Mouse (Mus musculus) liver, embryonic 13.5 days (tissue): ENCODE results near the gene Gpbp1. TPM values are rescaled to one million over a fixed set of nuclear protein-coding genes. Genes with fewer than 3 reads are reported as not detected.

Source experiments
- ATAC-seq: fragments of 200-750 bp; cut with Nextera tagmentation; 2 replicates; pipeline ENCODE4 v1.8.0; 2017; ENCODE audit warnings: low read depth, mild to moderate bottlenecking, moderate number of reproducible peaks, moderate library complexity
- DNase-seq: peaks from one replicate; pipeline ENCODE4 v3.0.0; 2022
- H3K27ac ChIP-seq: fragments of 300-500 bp; sonication (generic); 2 replicates; pipeline ENCODE4 v1.5.1; 2015; ENCODE audit warnings: moderate library complexity, mild to moderate bottlenecking, inconsistent platforms
- H3K27me3 ChIP-seq: fragments of 300-500 bp; sonication (generic); 2 replicates; pipeline ENCODE4 v1.6.1; 2015; ENCODE audit warnings: mild to moderate bottlenecking, inconsistent platforms
- H3K36me3 ChIP-seq: fragments of 300-500 bp; sonication (generic); 2 replicates; pipeline ENCODE4 v1.6.1; 2015; ENCODE audit warnings: mild to moderate bottlenecking, inconsistent platforms
- H3K4me1 ChIP-seq: fragments of 300-500 bp; sonication (generic); replicated peaks from 2 replicates; pipeline ENCODE4 v1.6.1; 2015; ENCODE audit warnings: inconsistent platforms
- H3K4me2 ChIP-seq: fragments of 300-500 bp; sonication (generic); 2 replicates; pipeline ENCODE4 v1.6.1; 2015; ENCODE audit warnings: inconsistent platforms, mild to moderate bottlenecking, moderate library complexity
- H3K4me3 ChIP-seq: fragments of 300-500 bp; sonication (generic); replicated peaks from 2 replicates; pipeline ENCODE4 v1.5.1; 2015; ENCODE audit warnings: mild to moderate bottlenecking, inconsistent platforms
- H3K9ac ChIP-seq: fragments of 300-500 bp; sonication (generic); 2 replicates; pipeline ENCODE4 v1.6.1; 2015; ENCODE audit warnings: mild to moderate bottlenecking, inconsistent platforms
- H3K9me3 ChIP-seq: fragments of 300-500 bp; sonication (generic); replicated peaks from 2 replicates; pipeline ENCODE4 v1.6.1; 2016; ENCODE audit warnings: inconsistent platforms
- WGBS: fragments of 180-500 bp; shearing (Covaris S2); methylation state at CpG from one replicate; pipeline ENCODE4 v1.1.7; 2015; ENCODE audit not compliant: insufficient replicate concordance; 5-methylcytosine and 5-hydroxymethylcytosine counted together
- polyA plus RNA-seq: library from polyadenylated mRNA; unstranded; fragments of >200 nt; fragmentation: Nextera tagmentation; extraction: Ambion mirVana; gene quantifications from 2 replicates; pipeline ENCODE4 v1.2.1, GENCODE M21; 2015

The Gpbp1 gene
- polyA plus RNA-seq, 1 experiment from 2014 or later: 38.4 TPM

DNA sequence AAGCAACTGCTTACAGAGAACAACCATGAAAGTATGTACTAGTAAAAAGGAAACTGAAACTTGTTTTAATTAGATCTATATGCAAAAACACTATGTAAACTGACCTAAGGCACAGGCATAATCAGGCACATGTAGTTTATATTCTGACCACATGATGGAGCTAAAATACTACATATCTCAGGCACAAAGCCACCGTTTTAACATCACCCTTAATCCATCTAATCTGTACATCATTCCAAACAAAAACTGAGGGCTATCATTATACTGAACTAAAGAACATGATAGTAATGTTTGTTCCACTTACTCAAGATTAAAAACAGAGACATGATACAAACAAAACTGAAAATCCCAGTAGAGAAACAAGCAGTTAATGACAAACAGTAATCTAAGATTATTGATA is 28.5 kb downstream of the Gpbp1 start:
- no peaks in the 10 kb centered on the region for H3K9me3 ChIP-seq
- WGBS: 6% methylated on average over 1 of the region's 1 CpGs
- DNase-seq: no peak

DNA sequence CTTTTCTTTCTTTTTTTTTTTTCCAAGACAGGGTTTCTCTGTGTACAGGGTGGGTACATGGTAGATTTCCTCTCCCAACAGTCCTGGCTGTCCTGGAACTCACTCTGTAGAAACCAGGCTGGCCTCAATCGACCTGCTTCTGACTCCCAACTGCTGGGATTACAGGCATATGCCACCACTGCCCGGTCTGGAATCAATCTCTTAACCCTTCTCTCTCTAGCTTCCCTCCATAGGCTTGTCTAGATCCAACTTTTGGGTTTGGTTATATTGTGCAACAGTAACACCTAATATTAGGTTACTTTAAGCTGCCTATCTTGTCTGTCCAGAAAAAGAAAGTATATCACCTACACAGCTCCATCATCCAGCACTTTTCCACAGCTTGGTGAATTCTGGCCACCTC is 33.1 kb downstream of the Gpbp1 start:
- WGBS: 75% methylated on average over 2 of the region's 2 CpGs
- ATAC-seq (no peak), DNase-seq (no peak)
- Histone ChIP-seq H3K36me3 (peaks cover 22% of the 10 kb centered on the region), H3K27me3 (no peaks in the 10 kb centered on the region), H3K4me1 (peaks cover 15% of the 10 kb centered on the region), H3K4me3 (no peak overlapping the region), H3K4me2 (no peak overlapping the region), H3K9me3 (no peaks in the 10 kb centered on the region), H3K27ac (no peak overlapping the region), H3K9ac (no peak overlapping the region)

More for the DNA sequence above, 28.5 kb downstream of the Gpbp1 start:
- ATAC-seq: no peak
- H3K4me2 ChIP-seq: no peak overlapping the region
- H3K4me3 ChIP-seq: no peak overlapping the region
- peaks cover 32% of the 10 kb centered on the region for H3K36me3 ChIP-seq
- no peaks in the 10 kb centered on the region for H3K27me3 ChIP-seq
- peaks cover 10% of the 10 kb centered on the region; the same call in 1 of the 2 replicates for H3K4me1 ChIP-seq
- no peak overlapping the region for H3K9ac ChIP-seq
- H3K27ac ChIP-seq: no peak overlapping the region

DNA sequence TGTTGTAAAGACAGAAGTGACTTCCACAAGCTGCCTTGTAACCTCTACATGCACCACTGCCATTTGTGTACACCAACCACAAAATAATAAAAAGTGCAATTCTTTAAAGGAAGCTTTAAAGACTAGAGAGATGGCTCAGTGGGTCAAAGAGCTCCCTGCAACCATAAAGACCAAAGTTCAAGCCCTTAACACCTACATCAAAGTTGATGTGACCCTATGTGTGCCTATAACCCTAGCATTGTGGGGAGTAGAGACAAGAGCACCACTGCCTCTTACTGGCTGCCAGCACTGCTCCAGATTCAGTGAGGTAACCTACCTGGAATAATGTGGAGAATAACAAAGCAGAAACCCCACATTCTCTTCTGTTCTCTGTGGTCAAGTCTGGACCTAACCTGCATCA is 45.6 kb downstream of the Gpbp1 start:
- no peaks in the 10 kb centered on the region for H3K9me3 ChIP-seq
- no peak overlapping the region for H3K9ac ChIP-seq
- 0 out of 2 replicates have a peak, but pooled peaks cover 2% of the 10 kb centered on the region for H3K4me1 ChIP-seq
- ATAC-seq (no peak), DNase-seq (no peak)
- no peak overlapping the region for H3K4me2 ChIP-seq
- H3K36me3 ChIP-seq: peaks cover 22% of the 10 kb centered on the region
- no peak overlapping the region for H3K27ac ChIP-seq
- H3K4me3 ChIP-seq: no peak overlapping the region
- H3K27me3 ChIP-seq: no peaks in the 10 kb centered on the region

DNA sequence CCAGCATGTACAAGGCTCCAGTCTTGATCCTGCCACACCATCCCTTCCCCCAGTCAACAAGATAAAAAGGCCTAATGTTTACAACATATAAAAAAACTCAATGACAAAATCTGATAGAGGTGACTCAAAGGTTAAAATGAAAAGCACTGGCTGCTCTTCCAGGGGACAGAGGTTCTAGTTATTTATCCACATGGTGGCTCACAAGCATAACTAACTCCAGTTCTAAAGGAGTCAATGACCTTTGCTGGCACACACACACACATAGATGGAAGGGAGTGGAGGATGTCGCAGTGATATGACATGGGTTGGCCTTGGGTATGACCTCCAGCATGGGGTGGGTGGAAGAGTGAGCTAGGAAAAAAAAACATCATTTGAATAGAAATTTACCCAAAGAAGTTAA is 58.7 kb downstream of the Gpbp1 start:
- DNase-seq (no peak), ATAC-seq (no peak)
- H3K4me1 ChIP-seq: no peaks in the 10 kb centered on the region
- H3K36me3 ChIP-seq: peaks cover 60% of the 10 kb centered on the region
- no peak overlapping the region for H3K9ac ChIP-seq
- H3K27ac ChIP-seq: no peak overlapping the region
- no peak overlapping the region for H3K4me2 ChIP-seq
- no peaks in the 10 kb centered on the region for H3K9me3 ChIP-seq
- no peak overlapping the region for H3K4me3 ChIP-seq
- no peaks in the 10 kb centered on the region for H3K27me3 ChIP-seq
- 70% methylated on average over 1 of the region's 1 CpGs for WGBS

DNA sequence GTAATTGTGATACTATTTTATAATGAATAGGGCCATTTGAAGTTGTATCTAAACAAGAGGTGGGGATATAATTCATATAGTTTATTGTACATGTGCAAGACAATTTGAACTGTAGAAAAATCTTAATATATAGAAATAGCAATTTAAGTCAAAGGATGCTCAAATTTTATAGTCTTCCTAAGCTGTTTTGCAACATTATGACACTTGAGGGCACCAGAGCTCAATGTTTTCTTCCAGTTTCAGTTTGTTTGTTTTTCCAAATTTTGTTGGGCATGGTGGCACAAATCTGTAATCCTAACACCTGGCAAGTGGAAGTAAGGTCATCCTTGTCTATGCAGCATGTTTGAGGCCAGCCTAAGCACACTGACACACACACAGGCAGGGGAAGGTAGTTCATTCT is 68.6 kb downstream of the Gpbp1 start:
- H3K9ac ChIP-seq: no peak overlapping the region
- ATAC-seq (no peak), DNase-seq (no peak)
- H3K36me3 ChIP-seq: peaks cover 17% of the 10 kb centered on the region
- no peaks in the 10 kb centered on the region for H3K4me1 ChIP-seq
- H3K27me3 ChIP-seq: no peaks in the 10 kb centered on the region
- H3K27ac ChIP-seq: no peak overlapping the region
- H3K4me2 ChIP-seq: no peak overlapping the region
- no peaks in the 10 kb centered on the region for H3K9me3 ChIP-seq
- H3K4me3 ChIP-seq: no peak overlapping the region

DNA sequence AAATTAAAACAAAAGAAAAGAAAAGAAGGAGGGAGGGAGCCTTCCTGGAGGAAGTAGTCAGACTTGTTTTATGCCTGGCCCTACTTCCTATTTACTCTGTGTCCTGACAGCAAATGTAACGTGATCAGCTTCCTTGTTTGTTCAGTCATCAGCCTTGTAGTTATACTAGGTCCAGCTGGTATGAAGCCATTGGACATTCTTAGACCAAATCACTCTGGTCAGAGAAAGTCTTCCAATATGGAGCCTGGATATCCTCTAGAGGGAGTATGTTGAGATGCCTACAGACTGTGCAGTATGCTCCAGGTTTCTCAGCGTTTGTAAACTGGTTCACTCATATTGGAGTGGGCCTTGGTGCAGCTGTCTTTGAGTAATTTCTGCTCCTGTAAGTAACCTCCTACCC is 71.8 kb downstream of the Gpbp1 start:
- ATAC-seq: no peak
- Histone ChIP-seq H3K27ac (no peak overlapping the region), H3K36me3 (0 out of 2 replicates have a peak, but pooled peaks cover 4% of the 10 kb centered on the region), H3K9ac (no peak overlapping the region), H3K9me3 (no peaks in the 10 kb centered on the region), H3K4me2 (no peak overlapping the region), H3K27me3 (no peaks in the 10 kb centered on the region), H3K4me3 (no peak overlapping the region), H3K4me1 (no peaks in the 10 kb centered on the region)
- no peak for DNase-seq
- WGBS: 57% methylated on average over 2 of the region's 2 CpGs

DNA sequence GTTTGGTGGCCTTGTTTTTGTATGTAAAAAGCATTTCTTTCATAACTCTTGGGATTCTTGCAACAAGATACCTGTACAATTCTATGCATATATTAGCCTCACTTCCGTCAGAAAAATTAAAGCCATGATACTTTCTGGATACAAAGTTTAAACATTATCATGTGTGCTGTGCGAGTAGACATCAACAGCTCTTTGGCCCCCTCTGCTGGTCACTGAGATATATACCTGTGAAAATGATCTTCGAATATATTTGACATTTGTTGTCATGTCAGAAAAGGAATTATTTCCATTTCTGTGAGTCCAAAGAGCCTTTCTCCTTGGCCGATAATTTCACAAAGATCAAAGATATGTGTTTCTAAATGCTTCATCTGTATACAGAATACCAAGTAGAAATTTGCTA is 76.8 kb downstream of the Gpbp1 start:
- H3K9ac ChIP-seq: no peak overlapping the region
- peak; percentile 22 for DNase-seq

DNA sequence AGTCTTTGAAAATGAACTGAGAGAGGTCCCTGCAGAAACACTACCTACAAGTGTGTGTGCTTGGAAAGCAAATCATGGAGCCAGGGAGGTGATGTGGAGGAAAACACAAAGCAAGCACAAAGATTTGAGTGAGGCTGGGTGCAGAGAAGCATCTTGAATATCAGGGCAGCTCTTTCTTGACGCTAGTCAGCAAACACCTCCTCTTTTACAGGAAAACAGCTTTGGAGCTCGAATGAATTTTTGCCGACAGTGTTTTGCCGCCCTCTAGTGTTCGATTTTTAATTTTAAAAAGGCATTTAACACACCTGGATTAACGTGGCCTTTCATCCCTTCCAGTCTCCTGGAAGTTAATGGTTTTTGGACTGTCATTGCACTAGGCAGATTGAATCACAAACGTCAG is 79.1 kb downstream of the Gpbp1 start:
- Histone ChIP-seq H3K9me3 (no peaks in the 10 kb centered on the region), H3K4me3 (no peak overlapping the region), H3K27me3 (no peaks in the 10 kb centered on the region), H3K9ac (no peak overlapping the region), H3K36me3 (no peaks in the 10 kb centered on the region), H3K4me1 (no peaks in the 10 kb centered on the region), H3K27ac (no peak overlapping the region), H3K4me2 (no peak overlapping the region)
- 2% methylated on average over 7 of the region's 7 CpGs for WGBS
- no peak for DNase-seq
- no peak for ATAC-seq

More for the DNA sequence above, 76.8 kb downstream of the Gpbp1 start:
- ATAC-seq: no peak
- Histone ChIP-seq H3K4me3 (no peak overlapping the region), H3K27me3 (no peaks in the 10 kb centered on the region), H3K4me1 (no peaks in the 10 kb centered on the region), H3K9me3 (no peaks in the 10 kb centered on the region), H3K36me3 (no peaks in the 10 kb centered on the region), H3K4me2 (no peak overlapping the region), H3K27ac (no peak overlapping the region)
- 21% methylated on average over 4 of the region's 4 CpGs for WGBS

DNA sequence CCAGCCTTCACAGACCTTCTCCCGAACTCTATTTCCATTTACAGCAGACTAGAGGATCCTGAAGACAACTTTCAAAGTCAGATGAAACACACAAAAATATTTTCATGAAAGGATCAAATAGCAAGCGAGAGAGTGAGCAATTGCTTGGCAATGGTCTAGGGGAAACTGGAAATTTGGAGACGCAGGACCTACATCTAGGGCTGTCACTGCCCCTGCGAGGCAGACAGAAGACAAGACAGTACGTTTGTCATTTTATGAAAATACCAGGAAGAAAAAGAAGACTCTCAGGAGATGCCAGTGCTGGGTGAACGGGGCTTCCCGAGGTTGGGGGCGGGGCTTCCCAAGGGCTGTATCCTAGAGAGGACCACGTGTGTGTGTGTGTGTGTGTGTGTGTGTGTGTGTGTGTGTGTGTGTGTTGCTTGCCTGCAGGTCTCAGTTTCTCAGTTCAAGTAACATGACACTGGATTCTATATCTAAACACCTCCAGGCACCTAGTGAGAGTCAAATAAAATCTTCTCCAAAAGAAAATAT is 83.0 kb downstream of the Gpbp1 start:
- WGBS: 58% methylated on average over 9 of the region's 9 CpGs
- H3K9me3 ChIP-seq: no peaks in the 10 kb centered on the region
- H3K9ac ChIP-seq: no peak overlapping the region
- DNase-seq (no peak), ATAC-seq (no peak)
- no peaks in the 10 kb centered on the region for H3K27me3 ChIP-seq
- no peak overlapping the region for H3K27ac ChIP-seq
- no peak overlapping the region for H3K4me3 ChIP-seq
- no peaks in the 10 kb centered on the region for H3K36me3 ChIP-seq
- H3K4me2 ChIP-seq: no peak overlapping the region
- H3K4me1 ChIP-seq: no peaks in the 10 kb centered on the region

DNA sequence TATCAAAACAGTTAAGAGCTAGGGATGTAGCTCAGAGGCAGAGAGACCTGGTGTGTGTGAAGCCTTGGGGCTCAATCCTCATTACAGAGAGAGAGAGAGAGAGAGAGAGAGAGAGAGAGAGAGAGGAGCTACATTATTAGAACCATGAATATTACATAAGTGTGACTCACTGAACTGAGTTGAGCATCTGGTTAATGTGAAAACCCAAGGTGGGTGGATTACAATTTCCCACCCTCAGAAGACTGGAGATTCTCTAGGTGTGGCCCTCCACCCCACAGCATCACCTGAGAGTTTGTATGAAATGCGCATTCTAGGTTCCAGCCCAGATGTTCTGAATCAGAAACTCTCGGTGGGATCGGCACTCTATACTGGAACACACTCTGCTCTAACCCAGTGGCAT is 84.0 kb downstream of the Gpbp1 start:
- ATAC-seq (no peak), DNase-seq (no peak)
- Histone ChIP-seq H3K27ac (no peak overlapping the region), H3K4me3 (no peak overlapping the region), H3K27me3 (no peaks in the 10 kb centered on the region), H3K9me3 (no peaks in the 10 kb centered on the region), H3K9ac (no peak overlapping the region), H3K36me3 (no peaks in the 10 kb centered on the region), H3K4me1 (no peaks in the 10 kb centered on the region), H3K4me2 (no peak overlapping the region)
- 79% methylated on average over 3 of the region's 3 CpGs for WGBS

DNA sequence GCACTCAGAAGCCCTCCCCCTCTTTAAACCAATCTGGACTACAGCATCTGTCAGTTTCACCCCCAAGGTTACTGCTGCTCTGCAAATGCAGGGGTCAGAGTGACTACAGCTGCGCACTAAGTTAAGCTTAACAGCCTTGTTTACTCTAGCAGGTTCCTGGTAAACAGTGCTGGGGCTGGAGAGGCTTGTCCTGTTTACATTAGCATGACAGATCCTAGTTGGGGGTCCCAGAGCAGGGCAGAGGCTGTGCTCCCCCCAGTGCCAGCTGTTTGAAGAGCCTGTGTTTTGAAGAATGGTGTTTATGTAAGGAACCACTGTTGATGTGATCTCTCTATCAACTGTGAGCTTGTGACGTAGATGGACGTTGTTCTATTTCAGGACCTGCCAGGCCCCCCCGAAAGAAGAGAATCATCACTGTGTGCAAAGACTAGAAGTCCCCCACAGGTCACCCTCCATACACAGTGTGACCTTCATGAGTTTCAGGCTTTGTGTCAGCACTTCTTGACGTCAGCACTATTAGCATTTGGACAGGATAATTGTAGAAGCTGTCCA is 92.2 kb downstream of the Gpbp1 start:
- H3K4me2 ChIP-seq: peak overlapping the region; percentile 29; the same call in 1 of the 2 replicates
- no peaks in the 10 kb centered on the region for H3K36me3 ChIP-seq
- H3K4me1 ChIP-seq: peaks cover 14% of the 10 kb centered on the region
- H3K9me3 ChIP-seq: no peaks in the 10 kb centered on the region
- no peak overlapping the region for H3K9ac ChIP-seq
- no peak for DNase-seq
- peak; percentile 81 for ATAC-seq
- H3K27ac ChIP-seq: no peak overlapping the region
- no peak overlapping the region for H3K4me3 ChIP-seq
- H3K27me3 ChIP-seq: no peaks in the 10 kb centered on the region
- 27% methylated on average over 5 of the region's 5 CpGs for WGBS

DNA sequence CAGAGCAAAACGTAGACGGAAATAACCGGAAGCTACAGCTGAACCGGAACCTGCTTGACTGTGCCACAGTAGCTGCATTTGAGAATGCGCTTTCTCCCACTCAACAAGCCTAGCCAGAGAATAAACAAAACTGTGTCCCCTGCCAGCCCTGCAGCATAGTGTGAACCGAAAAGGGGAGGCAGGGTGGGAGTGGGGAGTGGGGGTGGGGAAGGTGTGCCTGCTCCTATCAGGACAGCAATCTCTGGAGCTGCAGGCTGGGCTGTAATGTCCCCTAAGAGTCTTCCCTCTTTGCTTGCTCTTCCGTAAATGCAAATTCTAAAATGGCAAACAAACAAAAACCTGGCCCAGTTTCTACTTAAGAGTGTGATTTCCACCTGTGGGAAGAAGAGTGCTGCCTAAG is 92.8 kb downstream of the Gpbp1 start:
- peak overlapping the region; percentile 29 for H3K4me2 ChIP-seq

More for the DNA sequence above, 92.8 kb downstream of the Gpbp1 start:
- no peaks in the 10 kb centered on the region for H3K27me3 ChIP-seq
- WGBS: 28% methylated on average over 7 of the region's 7 CpGs
- DNase-seq: no peak
- H3K4me3 ChIP-seq: no peak overlapping the region
- ATAC-seq: peak; percentile 16; the same call in 1 of the 2 replicates
- H3K9ac ChIP-seq: no peak overlapping the region
- no peak overlapping the region for H3K27ac ChIP-seq
- H3K36me3 ChIP-seq: no peaks in the 10 kb centered on the region
- H3K9me3 ChIP-seq: no peaks in the 10 kb centered on the region
- peaks cover 14% of the 10 kb centered on the region for H3K4me1 ChIP-seq
